In genomic region chr10:26567613-26568012, GRCm38 (mm10) we compare ENCODE assay signal across 23 mouse cellular contexts.
A peak's percentile ranks its signal among the peaks of the same experiment; 100 is the strongest.
DNase-seq lines count a peak whose midpoint lies in the region; ATAC-seq and TF ChIP-seq lines count a peak whose summit lies in the region.
"Had no signal": no experiment of that assay in that cellular context is flagged by ENCODE, and none has a peak within 500 bp of the region (broad histone marks: within the 10 kb centered on the region; RNA-seq: fewer than 3 reads in every experiment).

No protein-coding gene starts in this region.

- no peak overlapping the region for H3K4me3 ChIP-seq in MEL (ENCODE audit: control insufficient read depth in 1 of 2, insufficient read depth in 1 of 2, low read depth in 2 of 2, low read length in 2 of 2)
- H3K4me3 ChIP-seq in heart, embryonic 12.5 days = no peak overlapping the region
- H3K4me3 ChIP-seq: heart, embryonic 10.5 days; lung, embryonic 15.5 days; neural tube, embryonic 12.5 days had no signal

- peaks cover 7 to 15% of the 10 kb centered on the region in 2 experiments; a peak in 3 of 4 replicates for H3K4me1 ChIP-seq in MEL (ENCODE audit: control insufficient read depth in 1 of 2, insufficient read depth in 2 of 2, low read length in 2 of 2)
- H3K4me1 ChIP-seq in heart, embryonic 12.5 days (replicated peaks) = peaks cover 9% of the 10 kb centered on the region; the same call in 1 of the 2 replicates
- H3K4me1 ChIP-seq: lung, embryonic 15.5 days; neural tube, embryonic 12.5 days had no signal

- H3K79me2 ChIP-seq in MEL (ENCODE audit: control insufficient read depth, insufficient read depth, low read length, poor library complexity) = no peaks in the 10 kb centered on the region

- ATAC-seq in granulocyte monocyte progenitor cell, adult 5-6 weeks (replicated peaks; ENCODE audit: poor library complexity, severe bottlenecking) = peak; percentile 24; the same call in 1 of the 2 replicates
- ATAC-seq in heart, embryonic 12.5 days (ENCODE audit: insufficient number of reproducible peaks, low FRiP score) = no peak
- ATAC-seq: hindbrain, embryonic 16.5 days; midbrain, embryonic 16.5 days; Patski had no signal

- H3K27me3 ChIP-seq in MEL (ENCODE audit: control insufficient read depth in 1 of 2, insufficient read depth in 2 of 2, low read length in 2 of 2) = no peaks in the 10 kb centered on the region
- H3K27me3 ChIP-seq in heart, embryonic 12.5 days (replicated peaks) = no peaks in the 10 kb centered on the region
- H3K27me3 ChIP-seq: lung, embryonic 15.5 days; neural tube, embryonic 12.5 days; Patski had no signal

- TF ChIP-seq EP300 in MEL (IDR thresholded peaks at IDR 0.05; ENCODE audit: low read depth in 1 of 2, low read length in 2 of 2) = no peak

- H3K9ac ChIP-seq in MEL (ENCODE audit: control insufficient read depth, low read depth, low read length, poor library complexity, severe bottlenecking) = no peak overlapping the region
- H3K9ac ChIP-seq in heart, embryonic 12.5 days = no peak overlapping the region
- H3K9ac ChIP-seq: lung, embryonic 15.5 days; neural tube, embryonic 12.5 days had no signal

- no peak for TF ChIP-seq POLR2A in MEL (IDR thresholded peaks at IDR 0.05; ENCODE audit: control insufficient read depth in 1 of 2, insufficient read depth in 1 of 2, low read depth in 1 of 2, low read length in 2 of 2, poor library complexity in 1 of 2)

- WGBS in heart, embryonic 12.5 days = 78% methylated on average over 4 of the region's 4 CpGs

- no peaks in the 10 kb centered on the region for H3K9me3 ChIP-seq in MEL (replicated peaks; ENCODE audit: insufficient read depth, low read length)
- H3K9me3 ChIP-seq in heart, embryonic 12.5 days (replicated peaks) = no peaks in the 10 kb centered on the region
- H3K9me3 ChIP-seq: heart, embryonic 10.5 days; lung, embryonic 15.5 days; neural tube, embryonic 12.5 days had no signal

- intact Hi-C loops in left cerebral cortex, postnatal 4 days (cut with DNase I) = no loop called here
- intact Hi-C loops in left cerebral cortex, postnatal 36 days (cut with DNase I) = no loop called here

- peak; percentile 39 to 48 for DNase-seq in cerebellum, postnatal 10 days
- DNase-seq in cerebellum, postnatal 25 days = no peak
- DNase-seq in left cerebral cortex, postnatal 4 days = peak; percentile 4
- DNase-seq in left cerebral cortex, postnatal 36 days (ENCODE audit: low spot score in 2 of 2) = no peak
- DNase-seq in MEL (ENCODE audit: low read depth, low spot score) = peak; percentile 40
- no peak for DNase-seq in lung, adult 18-20 months
- DNase-seq: adrenal gland, postnatal 36 days; cerebellum, adult 8-10 months; embryo, embryonic 11 days; gastrocnemius, postnatal 25 days; heart, postnatal 36 days; kidney, adult 8-10 months; kidney, postnatal 36 days; right cerebral cortex, postnatal 4 days; thymus, postnatal 25 days had no signal

- no peak overlapping the region for H3K4me2 ChIP-seq in heart, embryonic 12.5 days
- H3K4me2 ChIP-seq: lung, embryonic 15.5 days; neural tube, embryonic 12.5 days had no signal

- no peak overlapping the region for H3K27ac ChIP-seq in MEL (ENCODE audit: control insufficient read depth, low read depth, low read length)
- H3K27ac ChIP-seq in heart, embryonic 12.5 days (ENCODE audit: poor library complexity, severe bottlenecking) = no peak overlapping the region
- H3K27ac ChIP-seq: heart, embryonic 10.5 days; lung, embryonic 15.5 days; neural tube, embryonic 12.5 days had no signal

- TF ChIP-seq CTCF in MEL (IDR thresholded peaks at IDR 0.05 in 2 of 3, conservative IDR thresholded peaks at IDR 0.05 in 1 of 3; ENCODE audit: control insufficient read depth in 1 of 3, insufficient read depth in 1 of 3, low read depth in 2 of 3, low read length in 3 of 3, poor library complexity in 1 of 3, severe bottlenecking in 1 of 3) = no peak

- TF ChIP-seq RAD21 in MEL (IDR thresholded peaks at IDR 0.05; ENCODE audit: low read depth, low read length) = no peak

- H3K36me3 ChIP-seq in MEL (ENCODE audit: control insufficient read depth in 1 of 2, insufficient read depth in 2 of 2, low read length in 2 of 2) = peaks cover 0 to 15% of the 10 kb centered on the region in 2 experiments; a peak in 2 of 4 replicates
- no peaks in the 10 kb centered on the region for H3K36me3 ChIP-seq in heart, embryonic 12.5 days
- H3K36me3 ChIP-seq: heart, embryonic 10.5 days; lung, embryonic 15.5 days; neural tube, embryonic 12.5 days had no signal

TF ChIP-seq in MEL, 35 proteins besides CTCF, POLR2A, EP300 and RAD21:
- TF ChIP-seq ZC3H11A (IDR thresholded peaks at IDR 0.05; ENCODE audit: low read depth, low read length) = no peak
- no peak for TF ChIP-seq MAFK (IDR thresholded peaks at IDR 0.05; ENCODE audit: borderline replicate concordance, low read depth, low read length)
- no peak for TF ChIP-seq POLR2AphosphoS5 (IDR thresholded peaks at IDR 0.05; ENCODE audit: borderline replicate concordance, low read depth, low read length)
- TF ChIP-seq TBP (IDR thresholded peaks at IDR 0.05; ENCODE audit: low read depth, low read length) = no peak
- TF ChIP-seq ZMIZ1 (IDR thresholded peaks at IDR 0.05; ENCODE audit: low read depth, low read length) = no peak
- TF ChIP-seq HCFC1 (IDR thresholded peaks at IDR 0.05; ENCODE audit: low read depth, low read length) = no peak
- no peak for TF ChIP-seq ZKSCAN1 (IDR thresholded peaks at IDR 0.05; ENCODE audit: low read depth, low read length)
- no peak for TF ChIP-seq KAT2A (conservative IDR thresholded peaks at IDR 0.05; ENCODE audit: low read depth, low read length)
TF ChIP-seq in MEL: peak in this region for 0.

Comparison
In these comparisons a context has a peak if more than half of its experiments do, and no peak if none do; other contexts are left out.
1. DNase-seq: peak in cerebellum, postnatal 10 days (2 of 2), left cerebral cortex, postnatal 4 days (single experiment) and MEL (single experiment); none in cerebellum, postnatal 25 days (0 of 2), left cerebral cortex, postnatal 36 days (0 of 2) and lung, adult 18-20 months (0 of 2).